Mouse (Mus musculus): ENCODE measurements around the gene Nup214.

Gene Nup214

DNA sequence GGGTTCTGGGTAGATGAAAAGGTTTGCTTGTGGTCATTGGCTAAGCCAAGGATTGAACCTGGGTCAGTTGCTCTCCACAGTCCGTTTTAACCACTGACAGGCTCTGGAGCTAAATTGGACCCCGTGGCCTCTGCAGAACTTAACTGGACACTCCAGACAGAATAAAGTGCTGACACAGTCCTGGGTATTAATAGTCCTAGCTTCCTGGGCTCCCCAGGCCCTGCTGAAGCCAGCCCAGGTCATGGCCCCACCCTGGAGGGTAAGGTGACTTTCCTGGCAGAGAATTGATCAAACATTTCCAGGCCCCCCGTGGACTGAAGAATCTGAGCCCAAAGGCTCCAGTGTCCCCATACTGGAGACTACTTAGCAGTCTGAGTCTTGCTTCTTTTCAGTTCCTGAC, 117.7 kb downstream of the Nup214 start:
- DNase-seq (ENCODE audit: extremely low read depth, low read depth, low spot score): no peak

DNA sequence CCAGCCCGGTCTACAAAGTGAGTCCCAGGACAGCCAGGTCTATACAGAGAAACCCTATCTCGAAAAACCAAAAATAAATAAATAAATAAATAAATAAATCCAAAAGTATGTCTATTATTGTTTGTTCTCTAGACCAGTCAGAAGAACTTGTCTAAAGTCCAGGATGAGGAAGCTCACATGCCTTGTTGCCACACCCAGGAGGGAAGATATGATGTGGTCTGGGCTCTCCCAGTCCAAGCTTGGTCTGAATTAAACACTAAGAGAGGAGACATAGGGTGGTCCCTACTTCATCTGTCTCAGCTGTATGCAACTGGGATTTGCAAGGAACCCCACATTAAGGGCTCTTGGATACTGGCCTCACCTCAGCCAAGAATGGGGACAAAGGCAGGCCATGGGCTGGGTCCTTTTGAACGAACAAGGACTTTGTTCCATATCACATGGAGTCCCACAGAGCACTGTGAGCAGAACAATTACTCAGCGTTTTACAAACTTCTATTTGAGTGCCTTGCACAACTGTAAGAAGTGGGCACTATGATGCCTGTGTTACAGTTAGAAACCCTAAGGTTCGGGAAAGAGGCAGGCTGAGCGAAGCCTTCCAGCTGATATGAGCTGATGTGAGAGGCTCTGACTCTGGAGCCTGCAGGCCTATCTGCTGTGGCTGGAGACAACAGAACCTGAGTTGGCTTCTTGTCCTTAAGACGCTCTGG, 119.9 kb downstream of the Nup214 start:
- no peak for DNase-seq (ENCODE audit: extremely low read depth, low read depth, low spot score)

DNA sequence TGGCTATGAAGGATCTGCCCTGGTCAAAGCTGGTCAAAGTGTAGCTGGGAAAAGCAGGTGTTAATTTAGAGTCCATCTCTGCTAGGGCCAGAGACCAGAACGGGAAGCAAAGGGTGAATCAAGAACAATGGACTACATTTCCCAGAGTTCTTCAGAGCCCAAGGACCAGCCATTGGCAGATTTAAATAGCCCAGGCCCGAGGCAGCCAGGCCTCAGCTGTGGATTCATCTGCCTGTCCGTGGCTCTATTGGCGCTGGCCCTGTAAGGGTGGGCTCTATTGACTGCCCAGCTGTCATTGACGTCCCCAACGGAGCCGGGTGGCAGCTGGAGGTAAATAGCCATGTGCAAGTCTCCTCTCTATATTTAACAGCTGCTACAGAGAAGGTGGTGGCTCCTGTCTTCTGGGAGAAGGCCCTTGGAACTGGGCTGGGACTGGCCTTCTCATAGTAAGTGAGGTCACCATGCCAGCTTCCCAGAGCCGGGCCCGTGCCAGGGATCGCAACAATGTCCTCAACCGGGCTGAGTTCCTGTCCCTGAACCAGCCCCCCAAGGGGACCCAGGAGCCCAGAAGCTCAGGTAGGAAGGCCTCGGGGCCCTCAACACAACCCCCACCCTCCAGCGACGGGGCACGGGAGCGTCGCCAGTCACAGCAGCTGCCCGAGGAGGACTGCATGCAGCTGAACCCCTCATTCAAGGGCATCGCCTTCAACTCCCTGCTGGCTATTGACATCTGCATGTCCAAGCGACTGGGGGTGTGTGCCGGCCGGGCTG, 121.3 kb downstream of the Nup214 start, which contains the start of gene Plpp7:
Gene Plpp7, plus strand, starts transcription at position 178 of the 771 bp plus-strand sequence.
- DNase-seq (ENCODE audit: extremely low read depth, low read depth, low spot score): no peak

DNA sequence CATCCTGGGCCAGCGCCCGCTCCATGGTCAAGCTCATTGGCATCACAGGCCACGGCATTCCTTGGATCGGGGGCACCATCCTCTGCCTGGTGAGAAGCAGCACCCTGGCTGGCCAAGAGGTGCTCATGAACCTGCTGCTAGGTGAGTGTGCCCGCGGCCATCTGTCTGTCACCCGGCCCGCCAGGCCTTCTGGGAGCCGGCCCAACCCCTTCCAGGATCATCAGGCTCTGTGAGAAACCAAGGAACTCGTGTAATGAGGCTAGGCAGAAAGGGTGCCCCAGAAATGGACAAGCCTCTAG, 121.8 kb downstream of the Nup214 start:
- no peak for DNase-seq (ENCODE audit: extremely low read depth, low read depth, low spot score)

DNA sequence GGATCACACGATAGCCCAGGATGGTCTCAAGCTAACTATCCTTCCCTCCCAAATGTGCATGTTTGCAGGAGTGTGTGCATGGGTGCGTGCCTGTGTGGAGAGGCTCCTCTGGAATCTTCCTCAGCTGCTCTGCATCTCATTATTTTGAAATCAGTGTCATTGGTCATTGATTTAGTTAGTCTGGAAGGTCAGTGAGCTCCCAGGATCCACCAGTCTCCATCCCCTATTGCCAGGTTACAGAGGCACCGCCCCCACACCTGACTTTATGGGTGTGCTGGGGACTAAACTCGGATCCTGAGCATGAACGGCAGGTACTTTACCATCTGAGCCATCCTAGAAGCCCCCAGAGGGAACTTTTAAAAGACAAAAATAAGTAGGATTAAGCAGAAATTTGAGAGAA, 128.7 kb downstream of the Nup214 start:
- DNase-seq (ENCODE audit: extremely low read depth, low read depth, low spot score): no peak

DNA sequence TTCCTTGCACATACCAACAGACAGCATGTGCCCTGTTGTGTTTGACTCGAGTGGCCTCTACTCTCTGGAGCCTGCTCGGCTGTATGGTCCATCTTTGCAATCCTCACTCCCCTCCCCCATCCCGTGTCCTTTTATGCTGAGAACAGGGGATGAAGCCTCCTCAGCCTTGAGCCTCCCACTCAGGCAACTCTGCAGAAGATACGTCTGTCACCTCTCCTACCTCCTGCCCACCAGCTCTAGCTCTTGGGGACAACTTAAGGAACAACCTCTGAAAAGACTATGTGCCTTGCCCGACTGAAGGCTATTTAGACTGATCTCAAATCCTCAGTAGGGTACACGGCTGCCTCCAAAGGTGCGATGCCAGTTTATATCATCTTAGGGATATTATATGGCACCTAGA, 129.3 kb downstream of the Nup214 start:
- DNase-seq (ENCODE audit: extremely low read depth, low read depth, low spot score): no peak

All from fat pad, adult 2 months (tissue).